In genomic region chr12:80885301-80886288, GRCm38 (mm10) we compare ENCODE assay signal across 9 mouse cellular contexts. TPM values are rescaled to one million over a fixed set of nuclear protein-coding genes. Genes with fewer than 3 reads are reported as not detected.
DNase-seq lines count a peak whose midpoint lies in the region; ATAC-seq and TF ChIP-seq lines count a peak whose summit lies in the region.
"Had no signal": no experiment of that assay in that cellular context is flagged by ENCODE, and none has a peak within 500 bp of the region (broad histone marks: within the 10 kb centered on the region; RNA-seq: fewer than 3 reads in every experiment).

No protein-coding gene starts in this region.

- DNase-seq in heart, adult 2 months, result peak; percentile 84 to 89
- DNase-seq in lung, postnatal 0 days (ENCODE audit: low spot score), result peak; percentile 82
- peak; percentile 28 for DNase-seq in thymus, adult 2 months
- no peak for DNase-seq in layer of hippocampus, postnatal 36 days
- DNase-seq in MN1 (ENCODE audit: low spot score), result no peak

- H3K79me2 ChIP-seq in heart, adult 2 months (replicated peaks; ENCODE audit: control insufficient read depth, insufficient read depth, low read length), result no peaks in the 10 kb centered on the region

- H3K9ac ChIP-seq in ES-Bruce4 (ENCODE audit: low read depth, poor library complexity, severe bottlenecking), result peak overlapping the region; percentile 46
- peak overlapping the region; percentile 27; the same call in 1 of the 2 replicates for H3K9ac ChIP-seq in heart, adult 2 months (ENCODE audit: low read depth, low read length)
- H3K9ac ChIP-seq in kidney, embryonic 14.5 days (ENCODE audit: low read depth, low read length), result no peak overlapping the region
- no peak overlapping the region for H3K9ac ChIP-seq in lung, postnatal 0 days (replicated peaks; ENCODE audit: low read depth)

- TF ChIP-seq EP300 in ES-Bruce4 (IDR thresholded peaks at IDR 0.05; ENCODE audit: insufficient read depth, low read depth, low read length), result peak; percentile 43
- TF ChIP-seq EP300 in heart, adult 2 months (IDR thresholded peaks at IDR 0.05; ENCODE audit: insufficient read depth, low read depth, low read length), result peak; percentile 78; the same call in 1 of the 2 replicates
- peak; percentile 67 for TF ChIP-seq EP300 in lung, postnatal 0 days (IDR thresholded peaks at IDR 0.05)

- H3K27ac ChIP-seq in ES-Bruce4 (ENCODE audit: insufficient read depth, low read length), result peak overlapping the region; percentile 95
- H3K27ac ChIP-seq in bone marrow macrophage, adult 2 months (ENCODE audit: insufficient read depth, low read depth, low read length), result peak overlapping the region; percentile 16; the same call in 1 of the 2 replicates
- peak overlapping the region; percentile 68 for H3K27ac ChIP-seq in heart, adult 2 months
- no peak overlapping the region for H3K27ac ChIP-seq in kidney, embryonic 14.5 days (ENCODE audit: low read depth, low read length)
- peak overlapping the region; percentile 28 for H3K27ac ChIP-seq in lung, postnatal 0 days (ENCODE audit: low read length)
- H3K27ac ChIP-seq in thymus, adult 2 months (ENCODE audit: control insufficient read depth, insufficient read depth, low read length), result no peak overlapping the region

- intact Hi-C loops in heart, adult 2 months (cut with DNase I), result loop anchor here (1.0 to 2.0 kb wide), 2 partner anchors 19 to 52 kb away; no protein-coding TSS in a partner anchor

- no peaks in the 10 kb centered on the region for H3K4me1 ChIP-seq in ES-Bruce4 (ENCODE audit: control insufficient read depth, insufficient read depth, low read length)
- peaks cover 20% of the 10 kb centered on the region for H3K4me1 ChIP-seq in bone marrow macrophage, adult 2 months (ENCODE audit: control insufficient read depth, insufficient read depth, low read length)
- peaks cover 5% of the 10 kb centered on the region for H3K4me1 ChIP-seq in heart, adult 2 months (ENCODE audit: control insufficient read depth, insufficient read depth, low read length)
- peaks cover 11% of the 10 kb centered on the region; the same call in 1 of the 2 replicates for H3K4me1 ChIP-seq in kidney, embryonic 14.5 days (ENCODE audit: control insufficient read depth, insufficient read depth, low read length)
- no peaks in the 10 kb centered on the region for H3K4me1 ChIP-seq in lung, postnatal 0 days (ENCODE audit: insufficient read depth, low read depth, low read length)
- H3K4me1 ChIP-seq in thymus, adult 2 months (replicated peaks; ENCODE audit: control insufficient read depth, insufficient read depth, low read length), result peaks cover 4% of the 10 kb centered on the region

- no peak; the same call in 1 of the 2 replicates for ATAC-seq in kidney, embryonic 14.5 days (ENCODE audit: low FRiP score, low TSS enrichment)
- peak; percentile 88 for ATAC-seq in lung, postnatal 0 days

- no peaks in the 10 kb centered on the region for H3K27me3 ChIP-seq in ES-Bruce4 (ENCODE audit: control insufficient read depth, insufficient read depth, low read length, poor library complexity, severe bottlenecking)
- H3K27me3 ChIP-seq in heart, adult 2 months (ENCODE audit: control insufficient read depth, insufficient read depth, low read length), result no peaks in the 10 kb centered on the region
- no peaks in the 10 kb centered on the region for H3K27me3 ChIP-seq in kidney, embryonic 14.5 days (ENCODE audit: control insufficient read depth, insufficient read depth, low read length)
- H3K27me3 ChIP-seq in lung, postnatal 0 days (replicated peaks; ENCODE audit: insufficient read depth, low read length), result no peaks in the 10 kb centered on the region
- no peaks in the 10 kb centered on the region for H3K27me3 ChIP-seq in thymus, adult 2 months (ENCODE audit: control insufficient read depth, insufficient read depth, low read length)

- H3K36me3 ChIP-seq in ES-Bruce4 (ENCODE audit: control insufficient read depth, insufficient read depth, low read length, poor library complexity, severe bottlenecking), result no peaks in the 10 kb centered on the region
- no peaks in the 10 kb centered on the region for H3K36me3 ChIP-seq in heart, adult 2 months (ENCODE audit: control insufficient read depth, insufficient read depth, low read length)
- 0 out of 2 replicates have a peak, but pooled peaks cover 2% of the 10 kb centered on the region for H3K36me3 ChIP-seq in kidney, embryonic 14.5 days (ENCODE audit: control insufficient read depth, insufficient read depth, low read length)
- H3K36me3 ChIP-seq in lung, postnatal 0 days (ENCODE audit: insufficient read depth, low read length), result no peaks in the 10 kb centered on the region
- no peaks in the 10 kb centered on the region for H3K36me3 ChIP-seq in thymus, adult 2 months (ENCODE audit: control insufficient read depth, insufficient read depth, low read length)

- no peak for TF ChIP-seq CTCF in ES-Bruce4 (IDR thresholded peaks at IDR 0.05; ENCODE audit: low read depth, low read length)
- TF ChIP-seq CTCF in bone marrow macrophage, adult 2 months (IDR thresholded peaks at IDR 0.05; ENCODE audit: low read depth, low read length), result no peak
- TF ChIP-seq CTCF in heart, adult 2 months (IDR thresholded peaks at IDR 0.05), result no peak
- no peak for TF ChIP-seq CTCF in lung, postnatal 0 days (IDR thresholded peaks at IDR 0.05)
- no peak for TF ChIP-seq CTCF in thymus, adult 2 months (IDR thresholded peaks at IDR 0.05; ENCODE audit: borderline replicate concordance, control insufficient read depth, extremely low read depth, insufficient read depth, low read length, poor library complexity)

- 26% methylated on average over 15 of the region's 15 CpGs for whole genome bisulfite sequencing in heart, adult 2 months
- 39% methylated on average over 15 of the region's 15 CpGs for WGBS in kidney, embryonic 14.5 days
- 14% methylated on average over 15 of the region's 15 CpGs for WGBS in lung, postnatal 0 days
- 24% methylated on average over 15 of the region's 15 CpGs for WGBS in thymus, adult 2 months

- no peak for TF ChIP-seq POLR2A in ES-Bruce4 (IDR thresholded peaks at IDR 0.05; ENCODE audit: insufficient read depth, low read length)
- no peak for TF ChIP-seq POLR2A in bone marrow macrophage, adult 2 months (IDR thresholded peaks at IDR 0.05; ENCODE audit: borderline replicate concordance, low read depth, low read length)
- TF ChIP-seq POLR2A in heart, adult 2 months (IDR thresholded peaks at IDR 0.05; ENCODE audit: insufficient read depth, low read depth, low read length), result peak; percentile 49; the same call in 1 of the 2 replicates
- no peak for TF ChIP-seq POLR2A in thymus, adult 2 months (IDR thresholded peaks at IDR 0.05; ENCODE audit: control insufficient read depth, extremely low read depth, insufficient read depth, low read length, poor library complexity)

- H3K9me3 ChIP-seq in ES-Bruce4 (replicated peaks; ENCODE audit: control insufficient read depth, insufficient read depth, low read length, poor library complexity, severe bottlenecking), result peaks cover 6% of the 10 kb centered on the region
- peaks cover 3% of the 10 kb centered on the region; the same call in 1 of the 2 replicates for H3K9me3 ChIP-seq in kidney, embryonic 14.5 days (ENCODE audit: control insufficient read depth, low read length)
- no peaks in the 10 kb centered on the region for H3K9me3 ChIP-seq in lung, postnatal 0 days (ENCODE audit: low read length)

- H3K4me2 ChIP-seq in kidney, embryonic 14.5 days (replicated peaks; ENCODE audit: low read depth, low read length), result peak overlapping the region; percentile 26
- H3K4me2 ChIP-seq in lung, postnatal 0 days (replicated peaks; ENCODE audit: low read depth, low read length), result peak overlapping the region; percentile 25

- H3K4me3 ChIP-seq in ES-Bruce4 (ENCODE audit: low read depth, low read length), result peak overlapping the region; percentile 34
- peak overlapping the region; percentile 5; the same call in 1 of the 2 replicates for H3K4me3 ChIP-seq in bone marrow macrophage, adult 2 months (ENCODE audit: insufficient read depth, low read length)
- no peak overlapping the region; the same call in 1 of the 2 replicates for H3K4me3 ChIP-seq in heart, adult 2 months
- no peak overlapping the region for H3K4me3 ChIP-seq in kidney, embryonic 14.5 days (ENCODE audit: low read length)
- H3K4me3 ChIP-seq in lung, postnatal 0 days (ENCODE audit: low read depth, low read length), result no peak overlapping the region
- no peak overlapping the region for H3K4me3 ChIP-seq in thymus, adult 2 months (ENCODE audit: control insufficient read depth, insufficient read depth, low read length)
- H3K4me3 ChIP-seq: erythroblast, embryonic 14.5 days had no signal

RNA-seq across cellular contexts. Expression of gene Srsf5, which starts 59.7 kb away (rescaled TPM):
- polyA plus RNA-seq in ES-Bruce4 (2011; ENCODE audit: insufficient read depth, insufficient read length, low read depth, missing spikeins), result 605 and 614 TPM in 2 replicates
- polyA plus RNA-seq in bone marrow macrophage, adult 2 months (2012; ENCODE audit: insufficient read depth, insufficient read length, missing spikeins), result 556 and 652 TPM in 2 replicates
- 100 to 1,000 TPM; 115 to 126 TPM for total RNA-seq in heart, adult 2 months (2021)
- 217 and 259 TPM in 2 replicates for polyA plus RNA-seq in heart, adult 2 months (2012; rRNA removed)
- 332 and 349 TPM in 2 replicates for polyA plus RNA-seq in kidney, embryonic 14.5 days (2014; fragmentation: Nextera tagmentation; extraction: Ambion mirVana)
- polyA plus RNA-seq in lung, postnatal 0 days (2015; fragmentation: Nextera tagmentation; extraction: Ambion mirVana), result 442 and 529 TPM in 2 replicates
- polyA plus RNA-seq in thymus, adult 2 months (2012; rRNA removed), result 511 and 515 TPM in 2 replicates
- total RNA-seq in layer of hippocampus, postnatal 36 days (2021), result 100 to 1,000 TPM; 319 to 320 TPM

Comparison
In these comparisons a context has a peak if more than half of its experiments do, and no peak if none do; other contexts are left out.
1. H3K27ac ChIP-seq: peak in ES-Bruce4 (single experiment), bone marrow macrophage, adult 2 months (single experiment), heart, adult 2 months (single experiment) and lung, postnatal 0 days (single experiment); none in kidney, embryonic 14.5 days (single experiment) and thymus, adult 2 months (single experiment).
2. H3K4me3 ChIP-seq: peak in ES-Bruce4 (single experiment) and bone marrow macrophage, adult 2 months (single experiment); none in heart, adult 2 months (single experiment), kidney, embryonic 14.5 days (single experiment), lung, postnatal 0 days (single experiment) and thymus, adult 2 months (single experiment).
3. H3K9ac ChIP-seq: peak in ES-Bruce4 (single experiment) and heart, adult 2 months (single experiment); none in kidney, embryonic 14.5 days (single experiment) and lung, postnatal 0 days (single experiment).
4. DNase-seq: peak in heart, adult 2 months (2 of 2), lung, postnatal 0 days (single experiment) and thymus, adult 2 months (single experiment); none in layer of hippocampus, postnatal 36 days (0 of 2) and MN1 (single experiment).